Mouse (Mus musculus): ENCODE results near the gene Shld1. TPM values are rescaled to one million over a fixed set of nuclear protein-coding genes. Genes with fewer than 3 reads are reported as not detected.

The Shld1 gene
- polyA plus RNA-seq, 1 experiment from 2014 or later = 6.2 TPM

- ChIA-PET POLR2A (no interaction called here), CTCF (no interaction called here)
- H3K27me3 ChIP-seq = no peaks in the 10 kb centered on the region
- in situ Hi-C loops (cut with MboI; ENCODE audit: low pct_unique_long_range_greater_than_20kb) = loop anchor here (25.0 kb wide), 1 partner anchor 410 kb away; no protein-coding TSS in a partner anchor
- DNase-seq (ENCODE audit: low read depth, low spot score) (no peak), ATAC-seq (no peak)
- TF ChIP-seq CTCF (IDR thresholded peaks at IDR 0.05) = no peak
Measured at GRCm38 (mm10) chr2:132721844-132722243, 35.1 kb downstream of the Shld1 start.

- in situ Hi-C loops (cut with MboI; ENCODE audit: low pct_unique_long_range_greater_than_20kb) = loop anchor here (25.0 kb wide), 1 partner anchor 412 kb away; no protein-coding TSS in a partner anchor
- ChIA-PET POLR2A (no interaction called here), CTCF (no interaction called here)
- no peaks in the 10 kb centered on the region for H3K27me3 ChIP-seq
- DNase-seq (ENCODE audit: low read depth, low spot score) (no peak), ATAC-seq (no peak)
- no peak for TF ChIP-seq CTCF (IDR thresholded peaks at IDR 0.05)
Measured at GRCm38 (mm10) chr2:132723958-132724431, 37.3 kb downstream of the Shld1 start.

DNA sequence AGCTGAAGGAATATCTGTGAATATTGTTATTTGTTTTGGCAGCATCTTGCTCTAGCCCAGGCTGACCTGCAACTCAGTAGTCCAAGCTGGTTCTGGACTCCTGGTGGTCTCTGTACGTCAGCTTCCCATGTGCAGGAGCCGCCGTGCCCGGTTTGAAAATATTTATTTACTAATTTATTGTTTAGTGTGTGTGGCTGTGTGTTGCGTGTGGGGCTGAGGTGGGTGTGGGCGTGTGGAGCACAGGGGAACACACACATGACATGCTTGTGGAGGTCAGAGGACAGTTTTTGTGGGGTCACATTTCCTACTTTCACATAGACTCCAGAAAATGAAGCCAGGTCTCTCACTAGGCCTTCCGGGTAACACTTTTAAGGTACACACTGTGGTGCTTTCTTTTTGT lies 37.8 kb downstream of the Shld1 start:
- CTCF ChIA-PET = no interaction called here
- no peak for TF ChIP-seq CTCF (IDR thresholded peaks at IDR 0.05)
- H3K27me3 ChIP-seq = no peaks in the 10 kb centered on the region
- in situ Hi-C loops (cut with MboI; ENCODE audit: low pct_unique_long_range_greater_than_20kb) = loop anchor here (25.0 kb wide), 1 partner anchor 412 kb away; no protein-coding TSS in a partner anchor
- POLR2A ChIA-PET = no interaction called here
- no peak for DNase-seq (ENCODE audit: low read depth, low spot score)
- no peak for ATAC-seq

DNA sequence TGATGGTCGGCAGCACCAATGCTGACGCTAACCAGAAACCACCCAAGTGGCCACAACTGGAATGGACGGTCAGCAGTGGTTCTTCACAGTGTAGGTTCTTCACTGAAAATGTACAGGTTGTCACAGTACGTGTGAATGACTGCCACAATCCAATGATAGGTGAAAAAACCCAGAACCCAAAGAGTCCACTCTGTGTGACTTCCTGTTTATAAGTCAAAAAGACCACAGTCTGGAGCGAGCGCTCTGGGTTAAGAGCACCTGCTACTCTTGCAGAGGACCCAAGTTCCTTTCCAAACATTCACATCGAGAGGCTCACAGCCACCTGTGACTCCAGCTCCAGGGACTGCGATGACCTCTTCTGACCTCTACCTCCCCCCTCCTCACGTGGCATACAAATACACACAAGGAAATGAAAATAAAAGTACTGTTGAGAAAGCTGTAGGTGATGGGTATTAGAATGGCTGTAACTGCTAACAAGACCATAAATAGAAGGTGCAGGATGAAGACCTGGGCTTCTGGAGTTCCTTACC lies 38.7 kb downstream of the Shld1 start:
- H3K27me3 ChIP-seq = no peaks in the 10 kb centered on the region
- DNase-seq (ENCODE audit: low read depth, low spot score) (no peak), ATAC-seq (no peak)
- in situ Hi-C loops (cut with MboI; ENCODE audit: low pct_unique_long_range_greater_than_20kb) = no loop called here
- POLR2A ChIA-PET = no interaction called here
- CTCF ChIA-PET = interaction anchor here (1.7 kb wide), 1 partner anchor 10 kb away, joined by 6 read pairs; no protein-coding TSS in a partner anchor
- TF ChIP-seq CTCF (IDR thresholded peaks at IDR 0.05) = no peak

GRCm38 (mm10) chr2:132726156-132726555 lies 39.4 kb downstream of the Shld1 start:
- no peak for DNase-seq (ENCODE audit: low read depth, low spot score)
- ChIA-PET POLR2A (no interaction called here), CTCF (interaction anchor here (1.7 kb wide), 1 partner anchor 10 kb away, joined by 6 read pairs; no protein-coding TSS in a partner anchor)
- ATAC-seq = no peak
- no peaks in the 10 kb centered on the region for H3K27me3 ChIP-seq
- TF ChIP-seq CTCF (IDR thresholded peaks at IDR 0.05) = no peak
- in situ Hi-C loops (cut with MboI; ENCODE audit: low pct_unique_long_range_greater_than_20kb) = no loop called here

GRCm38 (mm10) chr2:132732940-132733339 lies 46.2 kb downstream of the Shld1 start:
- ChIA-PET POLR2A (no interaction called here), CTCF (interaction anchor here (0.6 to 1.2 kb wide), 2 partner anchors 31 to 181 kb away, joined by 3 to 4 read pairs; no protein-coding TSS in a partner anchor)
- no peaks in the 10 kb centered on the region for H3K27me3 ChIP-seq
- TF ChIP-seq CTCF (IDR thresholded peaks at IDR 0.05) = no peak
- peak; percentile 54 for ATAC-seq
- no peak for DNase-seq (ENCODE audit: low read depth, low spot score)
- in situ Hi-C loops (cut with MboI; ENCODE audit: low pct_unique_long_range_greater_than_20kb) = no loop called here

- no peak for DNase-seq (ENCODE audit: low read depth, low spot score)
- TF ChIP-seq CTCF (IDR thresholded peaks at IDR 0.05) = no peak
- no peaks in the 10 kb centered on the region for H3K27me3 ChIP-seq
- in situ Hi-C loops (cut with MboI; ENCODE audit: low pct_unique_long_range_greater_than_20kb) = no loop called here
- ChIA-PET POLR2A (no interaction called here), CTCF (interaction anchor here (1.2 kb wide), 1 partner anchor 32 kb away, joined by 4 read pairs; no protein-coding TSS in a partner anchor)
- no peak for ATAC-seq
Measured at GRCm38 (mm10) chr2:132733603-132734573, 47.2 kb downstream of the Shld1 start.

DNA sequence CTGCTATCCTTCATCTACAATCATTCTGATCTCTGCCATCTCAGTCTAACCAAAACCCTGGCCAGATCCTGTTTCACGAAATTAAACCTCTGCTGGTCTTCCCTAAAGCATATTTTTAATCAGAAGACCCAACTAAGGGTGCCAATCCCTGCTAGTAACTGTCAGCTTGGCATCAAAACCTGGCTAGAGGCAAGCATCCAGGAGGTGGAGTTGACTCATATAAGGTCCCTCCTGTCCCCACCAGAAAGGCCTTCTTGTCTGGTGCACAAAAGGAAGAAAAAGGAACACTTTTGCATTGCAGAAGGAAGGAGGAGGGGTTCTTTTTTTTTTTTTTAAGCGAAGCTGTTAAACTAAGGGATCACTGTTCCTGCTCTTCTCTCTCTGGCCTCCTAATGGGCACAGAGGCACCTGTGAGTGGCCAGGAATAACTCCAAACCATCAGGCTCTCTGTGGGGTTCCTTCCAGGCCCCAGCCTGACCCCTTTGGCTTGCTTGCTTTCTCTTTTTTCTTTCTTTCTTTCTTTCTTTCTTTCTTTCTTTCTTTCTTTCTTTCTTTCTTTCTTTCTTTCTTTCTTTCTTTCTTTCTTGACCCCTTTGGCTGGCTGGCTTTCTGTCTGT lies 52.2 kb downstream of the Shld1 start:
- DNase-seq (ENCODE audit: low read depth, low spot score) = no peak
- ChIA-PET CTCF (interaction anchor here (1.4 kb wide), 1 partner anchor 15 kb away, joined by 4 read pairs; no protein-coding TSS in a partner anchor), POLR2A (interaction anchor here (1.1 kb wide), 1 partner anchor 12 kb away, joined by 3 read pairs; no protein-coding TSS in a partner anchor)
- in situ Hi-C loops (cut with MboI; ENCODE audit: low pct_unique_long_range_greater_than_20kb) = no loop called here
- TF ChIP-seq CTCF (IDR thresholded peaks at IDR 0.05) = no peak
- no peak for ATAC-seq
- H3K27me3 ChIP-seq = no peaks in the 10 kb centered on the region

DNA sequence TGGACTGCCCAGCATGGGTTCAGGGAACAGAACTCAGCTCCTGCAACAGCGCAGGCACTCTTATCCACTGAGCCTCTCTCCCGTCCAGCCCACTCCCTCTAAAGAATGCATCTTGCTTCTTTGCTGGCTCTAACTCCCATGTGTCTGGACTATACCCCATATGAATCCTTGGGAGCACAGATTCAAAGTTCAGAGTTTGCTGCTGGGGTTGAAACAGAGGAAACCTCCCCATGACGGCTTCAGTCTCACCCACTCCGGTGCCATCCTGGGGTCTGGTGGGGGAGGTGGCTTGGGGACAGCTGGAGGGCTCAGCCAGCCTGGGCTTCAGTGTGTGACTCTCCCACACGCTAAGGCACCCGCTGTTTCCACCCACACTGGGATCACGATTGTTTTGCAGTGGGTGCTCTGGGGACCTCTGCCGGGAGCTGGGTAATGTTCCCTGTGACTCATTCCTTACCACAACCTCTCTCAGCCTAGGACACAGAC lies 55.2 kb downstream of the Shld1 start:
- in situ Hi-C loops (cut with MboI; ENCODE audit: low pct_unique_long_range_greater_than_20kb) = no loop called here
- no peaks in the 10 kb centered on the region for H3K27me3 ChIP-seq
- TF ChIP-seq CTCF (IDR thresholded peaks at IDR 0.05) = peak; percentile 19
- ATAC-seq (peak; percentile 94), DNase-seq (ENCODE audit: low read depth, low spot score) (no peak)
- POLR2A ChIA-PET = no interaction called here
- CTCF ChIA-PET = interaction anchor here (1.1 to 2.3 kb wide), 2 partner anchors 9 to 11 kb away, joined by 3 to 11 read pairs; no protein-coding TSS in a partner anchor

DNA sequence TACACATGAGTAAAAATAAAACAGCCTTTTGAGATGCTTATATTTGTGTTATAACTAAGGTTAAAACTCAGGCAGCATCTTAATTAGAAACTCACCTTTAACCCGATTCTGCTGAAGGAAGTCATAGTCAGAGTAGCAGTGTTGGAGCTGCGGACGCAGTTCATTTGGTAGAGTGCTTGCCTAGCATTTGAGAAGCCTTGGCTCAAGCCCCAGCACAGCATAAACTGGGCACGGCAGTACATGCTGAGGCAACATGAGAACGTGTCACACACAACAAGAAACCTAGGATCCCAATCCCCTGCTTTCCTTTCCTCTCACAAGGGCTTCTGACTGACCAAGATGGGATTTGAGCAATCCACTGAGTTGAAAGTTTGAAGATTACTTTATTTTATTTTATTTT lies 58.1 kb downstream of the Shld1 start:
- DNase-seq (ENCODE audit: low read depth, low spot score) = no peak
- CTCF ChIA-PET = interaction anchor here (1.4 kb wide), 1 partner anchor 10 kb away, joined by 3 read pairs; no protein-coding TSS in a partner anchor
- TF ChIP-seq CTCF (IDR thresholded peaks at IDR 0.05) = no peak
- ATAC-seq = no peak
- in situ Hi-C loops (cut with MboI; ENCODE audit: low pct_unique_long_range_greater_than_20kb) = no loop called here
- no peaks in the 10 kb centered on the region for H3K27me3 ChIP-seq
- POLR2A ChIA-PET = no interaction called here
